Comparison of ENCODE assay signal across 8 mouse cellular contexts in genomic region chr1:131828297-131829126, GRCm38 (mm10). TPM values are rescaled to one million over a fixed set of nuclear protein-coding genes. Genes with fewer than 3 reads are reported as not detected.
DNase-seq lines count a peak whose midpoint lies in the region; ATAC-seq and TF ChIP-seq lines count a peak whose summit lies in the region.

No protein-coding gene starts in this region.

- H3K4me2 ChIP-seq in limb, embryonic 13.5 days (replicated peaks) = peak overlapping the region; percentile 80
- H3K4me2 ChIP-seq in midbrain, postnatal 0 days (ENCODE audit: low read depth, low read length, poor library complexity, severe bottlenecking) = peak overlapping the region; percentile 86

- H3K9ac ChIP-seq in limb, embryonic 13.5 days = peak overlapping the region; percentile 84
- peak overlapping the region; percentile 86 for H3K9ac ChIP-seq in midbrain, postnatal 0 days (replicated peaks; ENCODE audit: low read length, poor library complexity, severe bottlenecking)

- H3K4me1 ChIP-seq in limb, embryonic 13.5 days = peaks cover 51% of the 10 kb centered on the region
- peaks cover 22% of the 10 kb centered on the region; the same call in 1 of the 2 replicates for H3K4me1 ChIP-seq in midbrain, postnatal 0 days (ENCODE audit: insufficient read depth, low read length)

- no peaks in the 10 kb centered on the region for H3K27me3 ChIP-seq in limb, embryonic 13.5 days
- no peaks in the 10 kb centered on the region for H3K27me3 ChIP-seq in midbrain, postnatal 0 days (ENCODE audit: insufficient read depth, low read length)

- no peak for TF ChIP-seq CTCF in midbrain, postnatal 0 days (IDR thresholded peaks at IDR 0.05)

- ATAC-seq in activated CD4-positive, CD25-positive, alpha-beta regulatory T cell, adult 4 months = peak; percentile 22
- ATAC-seq in limb, embryonic 13.5 days (ENCODE audit: low FRiP score, low read depth) = peak; percentile 66
- ATAC-seq in midbrain, postnatal 0 days (ENCODE audit: low FRiP score) = peak; percentile 52

- peak overlapping the region; percentile 89 for H3K27ac ChIP-seq in limb, embryonic 13.5 days
- peak overlapping the region; percentile 86 for H3K27ac ChIP-seq in midbrain, postnatal 0 days (ENCODE audit: low read depth, low read length)

- intact Hi-C loops in heart, postnatal 14 days (cut with DNase I) = loop anchor here (5.0 kb wide), 1 partner anchor 39 kb away; the partner anchor contains the start of gene Rab29

- peak; percentile 43 to 64 for DNase-seq in heart, adult 18-20 months
- DNase-seq in heart, postnatal 14 days = no peak
- DNase-seq in 416B (ENCODE audit: low read depth) = peak; percentile 72
- peak; percentile 48 for DNase-seq in forelimb bud, embryonic 11.5 days (ENCODE audit: low read depth, low spot score)
- peak; percentile 49 for DNase-seq in midbrain, postnatal 0 days (ENCODE audit: low spot score)
- DNase-seq in cerebellum, adult 8-10 months = no peak

- H3K9me3 ChIP-seq in limb, embryonic 13.5 days = no peaks in the 10 kb centered on the region
- H3K9me3 ChIP-seq in midbrain, postnatal 0 days (ENCODE audit: low read length) = no peaks in the 10 kb centered on the region

- peaks cover 34% of the 10 kb centered on the region for H3K36me3 ChIP-seq in limb, embryonic 13.5 days
- 0 out of 2 replicates have a peak, but pooled peaks cover 5% of the 10 kb centered on the region for H3K36me3 ChIP-seq in midbrain, postnatal 0 days (ENCODE audit: insufficient read depth, low read length)

- H3K4me3 ChIP-seq in limb, embryonic 13.5 days = peak overlapping the region; percentile 76
- H3K4me3 ChIP-seq in midbrain, postnatal 0 days (ENCODE audit: low read depth, low read length) = peak overlapping the region; percentile 73

- WGBS in limb, embryonic 13.5 days = 1% methylated on average over 21 of the region's 22 CpGs
- 3% methylated on average over 21 of the region's 22 CpGs for WGBS in midbrain, postnatal 0 days

RNA-seq across cellular contexts. Expression of gene Slc41a1, which starts 1.2 kb away (rescaled TPM):
- total RNA-seq in heart, adult 18-20 months (2021) = 10 to 100 TPM; 38.8 to 51.8 TPM
- 10 to 100 TPM; 35.7 to 49.1 TPM for total RNA-seq in heart, postnatal 14 days (2021)
- 10 to 100 TPM; 15.0 to 17.9 TPM for polyA plus RNA-seq in activated CD4-positive, CD25-positive, alpha-beta regulatory T cell, adult 4 months (2017; shearing (Covaris generic))
- polyA plus RNA-seq in limb, embryonic 13.5 days (2015; fragmentation: Nextera tagmentation; extraction: Ambion mirVana) = 15.2 and 17.0 TPM in 2 replicates
- total RNA-seq in midbrain, postnatal 0 days (2014; rRNA removed) = 39.6 and 45.5 TPM in 2 replicates
- 21.0 and 22.1 TPM in 2 replicates for polyA plus RNA-seq in midbrain, postnatal 0 days (2015; fragmentation: Nextera tagmentation; extraction: Ambion mirVana)

RNA-seq across cellular contexts. Expression of gene Pm20d1, which starts 31.3 kb away (rescaled TPM):
- total RNA-seq in heart, adult 18-20 months (2021) = 1 to 10 TPM; 7.4 to 9.1 TPM
- 1 to 10 TPM; 4.4 TPM for total RNA-seq in heart, postnatal 14 days (2021)
- polyA plus RNA-seq in activated CD4-positive, CD25-positive, alpha-beta regulatory T cell, adult 4 months (2017; shearing (Covaris generic)) = not detected
- 0.50 and 0.84 TPM in 2 replicates for polyA plus RNA-seq in limb, embryonic 13.5 days (2015; fragmentation: Nextera tagmentation; extraction: Ambion mirVana)
- 0.05 TPM in 2 replicates for total RNA-seq in midbrain, postnatal 0 days (2014; rRNA removed)
- polyA plus RNA-seq in midbrain, postnatal 0 days (2015; fragmentation: Nextera tagmentation; extraction: Ambion mirVana) = 0.29 and 0.38 TPM in 2 replicates

RNA-seq across cellular contexts. Expression of gene Rab29, which starts 38.5 kb away (rescaled TPM):
- 10 to 100 TPM; 11.3 to 11.4 TPM for total RNA-seq in heart, adult 18-20 months (2021)
- 10 to 100 TPM; 11.9 to 13.7 TPM for total RNA-seq in heart, postnatal 14 days (2021)
- 10 to 100 TPM; 45.6 to 48.2 TPM for polyA plus RNA-seq in activated CD4-positive, CD25-positive, alpha-beta regulatory T cell, adult 4 months (2017; shearing (Covaris generic))
- polyA plus RNA-seq in limb, embryonic 13.5 days (2015; fragmentation: Nextera tagmentation; extraction: Ambion mirVana) = 20.9 and 21.9 TPM in 2 replicates
- total RNA-seq in midbrain, postnatal 0 days (2014; rRNA removed) = 4.9 and 7.8 TPM in 2 replicates
- 6.6 and 7.9 TPM in 2 replicates for polyA plus RNA-seq in midbrain, postnatal 0 days (2015; fragmentation: Nextera tagmentation; extraction: Ambion mirVana)

Comparison
In these comparisons a context has a peak if more than half of its experiments do, and no peak if none do; other contexts are left out.
1. DNase-seq: peak in heart, adult 18-20 months (2 of 2), 416B (single experiment), forelimb bud, embryonic 11.5 days (single experiment) and midbrain, postnatal 0 days (single experiment); none in heart, postnatal 14 days (0 of 2) and cerebellum, adult 8-10 months (single experiment).
2. Peak in every context shown above with its lines, with median percentiles within 50 percentile points of each other: ATAC-seq.